Mouse (Mus musculus): ENCODE measurements around the gene Glipr2.

- TF ChIP-seq CTCF (IDR thresholded peaks at IDR 0.05; ENCODE audit: low read depth, low read length) (no peak), POLR2A (IDR thresholded peaks at IDR 0.05; ENCODE audit: extremely low read depth, insufficient read depth, low read length) (no peak)
Measured at GRCm38 (mm10) chr4:43980236-43980635, 23.0 kb downstream of the Glipr2 start.
